Mouse (Mus musculus) heart, postnatal 0 days (tissue): ENCODE data around the gene Gm7271.

Experiments used
- CTCF ChIP-seq: IDR thresholded peaks from 2 replicates; pipeline ENCODE4 v1.5.1; 2016; ENCODE audit warnings: antibody characterized with exemption, control low read depth, low read depth
- EP300 ChIP-seq: IDR thresholded peaks from 2 replicates; pipeline ENCODE4 v1.6.1; 2016; ENCODE audit warnings: antibody characterized with exemption, low read depth

GRCm38 (mm10) chr5:76536231-76536630, 52.4 kb downstream of the Gm7271 start:
- TF ChIP-seq CTCF (no peak), EP300 (no peak)
